Mouse (Mus musculus): ENCODE measurements at regions not wholly inside any gene's neighbourhood (a gene's known extent, or its start where the extent isn't known, plus 50 kb on each side); places are given as distances from the start of the nearest gene placed in this dataset.
"Not testable (repeated sequence)": the region's sequence is repeated elsewhere in the genome, so short reads cannot be mapped to it uniquely, and the experiment has no call there.

GRCm38 (mm10) chr9:3116311-3116710 lies 79.6 kb downstream of the Gm10715 start:
- peak; percentile 50 for DNase-seq (ENCODE audit: low read depth, low spot score)

GRCm38 (mm10) chr9:3161181-3161580 lies 124.5 kb downstream of the Gm10715 start:
- no peak for DNase-seq (ENCODE audit: low read depth, low spot score)

- no peak for DNase-seq (ENCODE audit: low read depth, low spot score)
Observed at GRCm38 (mm10) chr9:3184343-3184742, 147.7 kb downstream of the Gm10715 start.

GRCm38 (mm10) chr9:3199151-3200018 lies 135.6 kb upstream of the Alkbh8 start:
- DNase-seq (ENCODE audit: low read depth, low spot score): peak; percentile 79

GRCm38 (mm10) chr9:3200019-3200347 lies 135.0 kb upstream of the Alkbh8 start:
- not testable (repeated sequence) for DNase-seq (ENCODE audit: low read depth, low spot score)

DNA sequence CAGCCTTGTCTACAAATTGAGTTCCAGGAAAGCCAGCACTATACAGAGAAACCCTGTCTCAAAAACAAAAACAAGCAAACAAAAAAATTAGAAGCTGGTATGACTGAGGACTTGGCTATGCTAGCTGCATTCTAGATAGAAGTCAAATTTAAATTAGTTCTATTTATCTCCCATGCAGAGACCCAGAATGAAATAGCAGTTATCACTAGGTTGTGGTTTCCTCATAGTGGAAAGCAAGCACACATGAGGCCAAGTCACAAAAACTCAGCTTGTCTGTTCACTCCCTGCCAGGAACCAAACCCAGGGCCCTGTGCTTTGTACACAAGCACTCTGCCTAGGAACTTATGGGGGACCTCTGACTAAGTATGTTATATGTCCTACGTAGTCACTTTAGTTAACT lies 126.8 kb upstream of the Alkbh8 start:
- DNase-seq (ENCODE audit: low read depth, low spot score): not testable (repeated sequence)

- DNase-seq (ENCODE audit: low read depth, low spot score): peak; percentile 87
Observed at GRCm38 (mm10) chr9:3258396-3259300, 76.3 kb upstream of the Alkbh8 start.

DNA sequence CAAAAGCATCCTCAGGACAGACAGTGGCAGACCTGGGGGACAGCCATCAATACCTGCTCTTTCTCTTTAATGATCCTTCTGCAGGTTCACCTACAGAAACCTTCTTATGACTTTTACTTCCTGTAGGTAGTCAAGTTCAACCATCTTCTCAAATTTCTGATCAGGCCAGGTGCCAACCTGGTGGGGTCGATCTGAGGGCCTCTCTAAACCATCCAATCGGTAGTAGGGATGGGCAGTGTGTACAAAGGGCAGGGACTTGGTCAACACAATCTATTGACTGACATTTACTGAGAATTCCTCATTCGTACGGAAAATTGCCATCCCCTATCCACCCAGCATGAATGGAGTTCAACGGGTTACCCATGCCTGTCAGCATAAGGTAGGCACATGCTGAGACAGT lies 74.8 kb upstream of the Alkbh8 start:
- DNase-seq (ENCODE audit: low read depth, low spot score): no peak

GRCm38 (mm10) chr9:3260860-3261259 lies 74.1 kb upstream of the Alkbh8 start:
- DNase-seq (ENCODE audit: low read depth, low spot score): no peak

DNA sequence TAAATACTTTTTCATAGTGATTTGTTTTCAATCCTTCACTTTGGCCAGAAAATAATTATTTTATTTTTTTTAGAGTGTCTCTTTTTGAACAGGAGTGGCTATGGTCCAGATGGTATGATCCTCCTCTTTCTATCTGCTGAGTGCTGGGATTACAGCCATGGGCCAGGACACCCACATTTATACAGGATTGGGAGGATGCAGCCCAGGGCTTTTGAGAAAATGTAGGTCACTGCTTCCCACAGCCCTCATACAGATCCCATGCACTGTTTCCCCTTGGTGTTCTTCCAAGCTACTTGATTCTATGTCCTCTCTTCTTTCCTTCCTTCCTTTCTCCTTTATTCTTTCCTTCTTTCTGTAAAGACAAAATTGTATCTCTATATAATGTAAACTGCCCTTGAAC lies 70.5 kb upstream of the Alkbh8 start:
- DNase-seq (ENCODE audit: low read depth, low spot score): no peak

DNA sequence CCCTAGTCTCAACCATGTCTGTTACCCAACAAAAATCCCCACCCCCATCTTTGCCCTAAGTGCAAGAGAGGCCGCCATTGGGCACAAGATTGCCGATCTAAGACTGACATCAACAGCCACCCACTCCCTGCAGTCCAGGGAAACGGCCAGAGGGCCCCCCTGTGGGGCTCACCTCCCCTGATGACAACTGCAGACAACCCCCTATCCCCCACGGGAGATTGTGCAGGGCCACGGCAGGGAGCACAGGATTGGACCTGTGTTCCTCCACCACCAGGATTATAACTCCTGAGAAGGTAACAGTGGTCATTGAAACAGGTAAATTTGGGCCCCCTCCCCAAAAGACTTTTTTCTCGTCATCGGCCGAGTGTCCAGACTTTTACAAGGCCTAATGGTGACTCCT lies 54.4 kb upstream of the Alkbh8 start:
- DNase-seq (ENCODE audit: low read depth, low spot score): not testable (repeated sequence)

DNA sequence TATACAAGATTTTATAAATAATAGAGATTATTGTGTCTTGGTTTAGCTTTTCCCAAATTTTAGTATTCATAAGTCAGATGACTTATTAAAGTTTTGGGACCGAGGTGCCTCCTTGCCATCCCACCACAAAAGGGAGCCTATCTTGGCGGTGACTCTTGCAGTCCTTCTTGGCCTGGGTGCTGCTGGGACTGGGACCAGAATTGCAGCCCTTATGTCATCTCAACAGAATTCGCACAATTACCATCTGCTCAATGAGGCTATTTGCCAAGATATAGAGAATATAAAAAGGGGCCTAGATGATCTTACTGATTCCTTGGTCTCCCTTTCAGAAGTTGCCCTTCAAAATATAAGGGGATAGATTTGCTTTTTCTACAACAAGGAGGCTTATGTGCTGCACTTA lies 53.0 kb upstream of the Alkbh8 start:
- not testable (repeated sequence) for DNase-seq (ENCODE audit: low read depth, low spot score)

DNA sequence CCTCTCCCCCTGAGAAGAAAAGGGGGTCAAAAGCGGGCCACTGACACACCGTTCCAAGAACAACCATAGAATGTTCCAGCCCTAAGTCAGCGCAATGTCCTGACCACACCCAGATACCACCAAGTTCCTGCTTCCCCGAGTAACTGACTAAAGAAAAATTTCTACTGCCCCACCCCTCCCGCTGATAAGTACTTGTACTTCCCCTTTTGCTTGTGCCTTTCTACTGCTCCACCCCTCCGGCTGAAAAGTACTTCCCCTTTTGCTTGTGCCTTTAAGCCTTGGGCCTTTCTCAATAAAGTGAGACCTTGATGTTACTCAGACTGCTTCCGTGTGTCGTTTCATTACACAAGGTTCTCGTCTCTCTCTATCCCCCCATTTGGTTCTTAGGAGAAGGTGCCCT lies 51.6 kb upstream of the Alkbh8 start:
- not testable (repeated sequence) for DNase-seq (ENCODE audit: low read depth, low spot score)

Measured in ES-CJ7 (cell line).